Mouse (Mus musculus): ENCODE measurements at regions not wholly inside any gene's neighbourhood (a gene's known extent, or its start where the extent isn't known, plus 50 kb on each side); places are given as distances from the start of the nearest gene placed in this dataset.

- no peak for ATAC-seq (replicated peaks; ENCODE audit: low FRiP score, low TSS enrichment, poor library complexity, severe bottlenecking)
These were observed 126.5 kb downstream of the Tmx1 start for GRCm38 (mm10) chr12:70579328-70579905.

GRCm38 (mm10) chr12:70586181-70586580 lies 133.3 kb downstream of the Tmx1 start:
- no peak for ATAC-seq (replicated peaks; ENCODE audit: low FRiP score, low TSS enrichment, poor library complexity, severe bottlenecking)

- ATAC-seq (replicated peaks; ENCODE audit: low FRiP score, low TSS enrichment, poor library complexity, severe bottlenecking), result no peak
These were observed 135.3 kb downstream of the Tmx1 start for GRCm38 (mm10) chr12:70588234-70588633.

DNA sequence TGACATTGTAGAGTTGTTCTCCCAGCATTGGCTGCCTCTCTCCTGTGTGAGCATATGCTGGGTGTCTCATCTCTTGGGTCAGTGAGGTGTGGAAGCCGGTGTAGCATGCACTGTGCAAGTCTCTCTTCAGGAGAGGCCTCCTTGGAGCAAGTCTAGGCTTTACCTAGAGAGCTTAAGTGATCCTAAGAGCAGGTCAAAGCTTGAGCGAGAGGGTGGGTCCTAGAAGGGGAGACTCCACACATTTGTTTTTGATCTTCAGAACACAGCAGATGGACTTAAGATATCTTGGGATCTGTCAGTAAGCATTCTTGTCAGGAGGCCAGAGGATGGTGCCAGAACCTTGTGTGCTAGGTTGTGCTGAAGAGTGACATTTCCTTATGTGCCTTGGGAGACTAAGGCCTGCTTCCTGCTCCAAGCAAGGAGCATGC lies 136.4 kb downstream of the Tmx1 start:
- no peak for ATAC-seq (replicated peaks; ENCODE audit: low FRiP score, low TSS enrichment, poor library complexity, severe bottlenecking)

GRCm38 (mm10) chr12:70590456-70591050 lies 137.7 kb downstream of the Tmx1 start:
- ATAC-seq (replicated peaks; ENCODE audit: low FRiP score, low TSS enrichment, poor library complexity, severe bottlenecking), result no peak

DNA sequence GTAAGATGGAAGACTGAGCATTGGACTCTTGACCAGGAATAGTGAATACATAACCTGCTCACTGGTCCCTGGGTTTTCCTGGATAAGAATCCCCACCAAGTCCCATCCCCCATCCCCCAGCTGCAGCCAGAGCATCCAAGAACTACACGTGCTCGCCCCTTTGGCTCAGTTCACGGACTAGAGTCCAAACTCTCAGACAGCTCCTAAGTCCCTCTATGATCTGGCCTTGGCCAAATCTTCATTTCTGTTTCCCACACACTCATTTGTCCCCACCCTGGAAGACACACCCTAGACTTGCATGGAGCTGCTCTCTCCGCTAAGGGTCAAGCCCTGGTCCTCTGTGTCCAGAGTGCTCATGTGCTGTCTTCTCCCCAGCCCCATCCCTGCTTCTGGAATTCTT lies 139.9 kb downstream of the Tmx1 start:
- no peak for ATAC-seq (replicated peaks; ENCODE audit: low FRiP score, low TSS enrichment, poor library complexity, severe bottlenecking)

DNA sequence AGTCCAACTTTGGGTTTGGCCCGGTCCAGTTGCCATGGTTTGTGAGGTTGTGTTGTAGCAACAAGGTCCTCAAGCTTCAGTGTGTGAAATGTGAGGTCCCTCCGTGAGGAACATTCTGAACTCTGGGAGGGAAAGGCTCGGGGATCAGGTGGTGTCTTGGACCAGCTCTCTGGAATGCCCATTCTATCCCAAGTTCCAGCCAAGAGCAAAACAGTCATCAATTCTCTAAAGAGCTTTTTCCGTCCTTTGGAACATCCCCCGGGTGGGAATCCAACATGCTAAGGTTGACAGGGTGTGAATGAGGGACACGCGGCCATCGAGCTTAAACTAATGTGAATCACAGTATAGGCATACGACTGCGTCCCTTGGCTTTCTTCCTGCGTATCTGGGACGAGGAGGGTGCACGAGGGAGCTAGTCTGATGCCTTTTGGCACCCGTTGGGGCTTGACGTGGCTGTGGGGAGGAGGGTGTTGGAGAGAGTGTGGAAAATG lies 145.4 kb downstream of the Tmx1 start:
- no peak for ATAC-seq (replicated peaks; ENCODE audit: low FRiP score, low TSS enrichment, poor library complexity, severe bottlenecking)

- no peak for ATAC-seq (replicated peaks; ENCODE audit: low FRiP score, low TSS enrichment, poor library complexity, severe bottlenecking)
These were observed 146.8 kb downstream of the Tmx1 start for GRCm38 (mm10) chr12:70599731-70600130.

DNA sequence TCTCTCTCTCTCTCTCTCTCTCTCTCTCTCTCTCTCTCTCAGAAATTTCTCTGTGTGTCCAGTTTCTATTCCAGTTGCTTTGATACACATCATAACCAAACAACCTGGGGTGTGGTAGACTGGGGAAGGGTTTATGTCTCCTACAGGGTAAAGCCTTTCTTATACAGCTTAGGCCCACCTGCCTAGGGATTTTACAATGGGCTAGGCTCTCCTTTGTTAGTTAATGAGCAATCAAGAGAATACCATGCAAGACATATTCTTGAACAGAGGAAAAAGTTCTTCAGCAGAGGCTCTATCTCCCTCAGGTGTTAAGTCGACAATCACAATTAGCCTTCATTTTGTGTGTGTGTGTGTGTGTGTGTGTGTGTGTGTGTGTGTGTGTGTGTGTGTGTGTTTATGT lies 151.0 kb downstream of the Tmx1 start:
- no peak for ATAC-seq (replicated peaks; ENCODE audit: low FRiP score, low TSS enrichment, poor library complexity, severe bottlenecking)

DNA sequence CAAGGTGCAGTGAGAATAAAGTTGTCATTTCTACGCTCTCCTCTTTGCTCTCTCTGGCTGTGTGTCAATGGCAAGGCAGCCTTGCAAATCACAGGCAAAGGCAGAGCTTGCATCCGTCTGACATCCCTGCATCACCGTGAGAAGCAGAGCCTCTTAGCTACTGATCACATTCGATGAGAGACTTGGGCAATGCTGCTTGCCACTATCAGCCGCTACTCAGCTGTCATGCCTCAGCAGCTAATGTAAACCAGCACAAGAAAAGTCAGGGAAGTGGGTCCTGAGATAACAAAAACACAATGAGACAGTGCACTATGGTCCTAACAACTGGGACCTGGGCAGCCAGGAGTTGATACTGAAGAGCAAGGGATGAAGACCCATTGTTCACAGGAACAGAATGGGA lies 155.8 kb downstream of the Tmx1 start:
- ATAC-seq (replicated peaks; ENCODE audit: low FRiP score, low TSS enrichment, poor library complexity, severe bottlenecking), result no peak

GRCm38 (mm10) chr12:70609116-70609871 lies 156.4 kb downstream of the Tmx1 start:
- ATAC-seq (replicated peaks; ENCODE audit: low FRiP score, low TSS enrichment, poor library complexity, severe bottlenecking), result no peak

DNA sequence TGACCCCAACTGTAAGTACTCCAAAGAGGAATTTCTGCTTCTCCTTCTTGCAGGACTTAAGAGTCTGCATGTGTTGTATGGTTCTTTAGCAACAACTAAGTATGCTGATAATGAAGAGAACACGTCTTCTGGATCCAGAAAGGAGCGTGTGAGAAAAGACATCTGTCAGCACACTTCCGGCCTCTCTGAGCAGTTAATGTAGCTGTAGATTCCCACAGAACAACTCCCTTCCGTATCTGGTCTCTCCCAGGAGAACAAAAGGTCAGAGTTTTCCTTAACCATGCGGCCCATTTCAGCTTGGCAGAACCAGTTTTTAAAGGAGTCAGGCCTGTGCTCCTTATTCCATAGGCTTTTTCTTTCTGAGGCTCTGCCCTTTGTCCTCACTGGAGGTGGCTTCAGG lies 159.0 kb downstream of the Tmx1 start:
- no peak for ATAC-seq (replicated peaks; ENCODE audit: low FRiP score, low TSS enrichment, poor library complexity, severe bottlenecking)

DNA sequence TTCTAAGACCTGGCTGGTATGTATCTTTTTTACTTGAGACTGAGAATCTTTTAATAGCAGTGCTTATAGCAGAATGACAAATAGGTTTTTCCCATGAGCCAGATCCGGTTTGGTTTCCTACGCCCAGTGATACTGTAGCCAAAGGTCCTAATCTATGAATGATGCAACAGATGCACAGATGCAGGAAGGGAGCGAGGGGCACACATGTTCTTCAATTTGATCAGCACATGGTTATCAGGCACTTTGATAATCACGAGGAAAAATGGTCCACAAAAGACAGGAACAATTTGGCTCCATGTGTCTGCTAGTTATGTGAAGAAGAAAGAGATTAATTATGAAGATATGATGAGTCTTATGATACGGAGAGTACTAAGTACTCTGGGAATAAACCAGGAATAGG lies 160.3 kb downstream of the Tmx1 start:
- ATAC-seq (replicated peaks; ENCODE audit: low FRiP score, low TSS enrichment, poor library complexity, severe bottlenecking), result no peak

DNA sequence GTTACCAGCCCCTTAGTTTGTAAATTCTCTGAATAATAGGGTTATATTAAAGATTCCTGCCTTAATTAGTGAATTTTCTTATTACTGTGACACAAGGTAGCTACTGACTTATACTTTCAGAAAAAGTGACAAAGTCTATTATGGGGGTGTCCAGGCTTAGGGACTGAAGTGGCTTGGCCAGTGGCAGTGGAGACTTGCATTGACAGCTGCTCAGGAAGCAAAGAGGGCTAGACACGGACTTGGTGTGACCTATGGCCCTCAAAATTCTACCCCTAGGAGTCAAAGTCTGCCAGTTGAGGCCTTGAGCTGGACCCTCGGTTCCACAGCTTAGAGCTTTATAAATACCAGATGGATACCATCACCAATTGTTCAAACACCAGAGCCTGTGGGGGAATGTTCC lies 161.2 kb downstream of the Tmx1 start:
- no peak for ATAC-seq (replicated peaks; ENCODE audit: low FRiP score, low TSS enrichment, poor library complexity, severe bottlenecking)

- no peak for ATAC-seq (replicated peaks; ENCODE audit: low FRiP score, low TSS enrichment, poor library complexity, severe bottlenecking)
These were observed 161.8 kb downstream of the Tmx1 start for GRCm38 (mm10) chr12:70614686-70615085.

DNA sequence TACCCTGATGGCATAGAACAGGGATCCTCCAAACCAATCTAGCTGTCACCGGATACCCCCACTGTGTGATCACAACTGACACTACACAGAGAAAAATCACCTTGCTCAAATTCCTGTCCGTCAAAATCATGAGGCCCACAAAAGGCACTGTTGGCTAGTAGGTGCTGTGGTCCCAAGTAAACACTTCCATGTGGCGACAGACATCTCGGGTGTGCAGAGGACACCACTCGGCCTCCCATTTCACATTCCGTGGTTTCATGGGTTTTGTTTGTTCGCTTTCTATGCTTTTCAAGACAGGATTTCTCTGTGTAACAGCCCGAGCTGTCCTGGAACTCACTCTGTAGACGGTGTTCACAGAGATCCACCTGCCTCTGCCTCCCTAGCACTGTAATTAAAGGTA lies 162.2 kb downstream of the Tmx1 start:
- no peak for ATAC-seq (replicated peaks; ENCODE audit: low FRiP score, low TSS enrichment, poor library complexity, severe bottlenecking)

- ATAC-seq (replicated peaks; ENCODE audit: low FRiP score, low TSS enrichment, poor library complexity, severe bottlenecking), result no peak
These were observed 163.2 kb downstream of the Tmx1 start for GRCm38 (mm10) chr12:70616049-70616448.

DNA sequence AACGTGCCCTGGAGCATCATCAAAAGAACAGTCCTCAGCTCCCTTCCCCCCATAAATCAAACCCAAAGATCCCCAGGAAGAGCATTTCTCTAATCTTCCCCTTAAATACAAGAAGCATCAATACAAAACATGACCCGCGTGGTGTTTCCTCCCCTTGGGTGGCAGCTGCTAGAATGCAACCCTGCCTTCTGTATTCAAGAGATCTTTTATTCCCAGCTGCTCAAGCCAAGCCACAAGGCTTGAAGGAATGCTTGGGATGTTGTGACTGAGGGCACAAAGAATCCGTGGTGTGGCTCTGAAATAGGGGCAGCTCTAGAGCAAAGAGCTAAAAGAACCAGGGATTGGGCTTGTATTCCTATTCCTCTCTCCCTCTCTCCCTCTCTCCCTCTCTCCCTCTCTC lies 163.6 kb downstream of the Tmx1 start:
- no peak for ATAC-seq (replicated peaks; ENCODE audit: low FRiP score, low TSS enrichment, poor library complexity, severe bottlenecking)

DNA sequence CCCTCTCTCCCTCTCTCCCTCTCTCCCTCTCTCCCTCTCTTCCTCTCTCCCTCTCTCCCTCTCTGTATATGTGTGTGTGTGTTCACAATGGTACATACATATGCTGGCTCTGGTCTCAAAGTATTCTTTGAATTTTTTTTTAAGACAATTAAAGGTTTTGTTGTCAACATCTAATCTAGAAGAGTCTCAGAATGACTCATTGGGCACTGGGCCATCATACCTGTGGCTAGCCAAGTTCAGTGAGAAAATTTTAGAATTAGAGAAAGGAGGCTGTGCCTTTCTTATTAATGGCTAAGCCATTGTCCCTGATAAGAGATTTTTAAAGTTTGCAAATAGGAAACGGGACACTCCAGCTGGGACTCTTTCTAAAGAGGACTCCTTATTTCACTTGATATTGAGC lies 164.1 kb downstream of the Tmx1 start:
- ATAC-seq (replicated peaks; ENCODE audit: low FRiP score, low TSS enrichment, poor library complexity, severe bottlenecking), result no peak

GRCm38 (mm10) chr12:70617979-70618378 lies 165.1 kb downstream of the Tmx1 start:
- no peak for ATAC-seq (replicated peaks; ENCODE audit: low FRiP score, low TSS enrichment, poor library complexity, severe bottlenecking)

DNA sequence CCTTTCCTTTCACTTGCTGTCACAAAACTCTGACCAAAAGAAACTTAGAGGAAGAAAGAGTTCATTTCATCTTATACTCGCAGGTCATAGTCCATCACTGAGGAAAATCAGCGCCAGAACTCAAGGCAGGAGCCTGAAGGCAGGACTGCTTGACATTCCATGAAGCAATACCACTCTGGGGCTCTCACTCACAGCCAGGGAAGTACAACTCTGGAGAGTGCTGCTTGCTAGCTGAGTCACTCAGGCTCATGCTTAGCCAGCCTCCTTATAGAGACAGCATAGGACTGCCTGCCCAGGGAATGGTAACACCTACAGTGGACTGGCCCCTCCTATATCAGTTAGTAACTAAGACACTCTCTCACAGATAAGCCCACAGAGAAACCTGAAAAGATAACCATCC lies 166.5 kb downstream of the Tmx1 start:
- ATAC-seq (replicated peaks; ENCODE audit: low FRiP score, low TSS enrichment, poor library complexity, severe bottlenecking), result no peak
